Mouse (Mus musculus) neutrophil, adult 5-6 weeks (primary cell): ENCODE measurements around the gene Meis1. TPM values are rescaled to one million over a fixed set of nuclear protein-coding genes. Genes with fewer than 3 reads are reported as not detected.

Experiments used
- ATAC-seq: fragments of 151-379, 151-347 bp; 2 replicates; pipeline ENCODE4 v1.8.0; 2017; ENCODE audit warnings: mild to moderate bottlenecking, moderate TSS enrichment; ENCODE audit not compliant: insufficient number of reproducible peaks, poor library complexity, low FRiP score, severe bottlenecking; ENCODE audit errors: extremely low read depth
- total RNA-seq: library from RNA; stranded (forward); fragments of 200-1000 nt; gene quantifications from 2 replicates; pipeline ENCODE4 v1.2.3, GENCODE M21; 2017

The Meis1 gene
- total RNA-seq, 1 experiment from 2014 or later: 3.6 TPM

DNA sequence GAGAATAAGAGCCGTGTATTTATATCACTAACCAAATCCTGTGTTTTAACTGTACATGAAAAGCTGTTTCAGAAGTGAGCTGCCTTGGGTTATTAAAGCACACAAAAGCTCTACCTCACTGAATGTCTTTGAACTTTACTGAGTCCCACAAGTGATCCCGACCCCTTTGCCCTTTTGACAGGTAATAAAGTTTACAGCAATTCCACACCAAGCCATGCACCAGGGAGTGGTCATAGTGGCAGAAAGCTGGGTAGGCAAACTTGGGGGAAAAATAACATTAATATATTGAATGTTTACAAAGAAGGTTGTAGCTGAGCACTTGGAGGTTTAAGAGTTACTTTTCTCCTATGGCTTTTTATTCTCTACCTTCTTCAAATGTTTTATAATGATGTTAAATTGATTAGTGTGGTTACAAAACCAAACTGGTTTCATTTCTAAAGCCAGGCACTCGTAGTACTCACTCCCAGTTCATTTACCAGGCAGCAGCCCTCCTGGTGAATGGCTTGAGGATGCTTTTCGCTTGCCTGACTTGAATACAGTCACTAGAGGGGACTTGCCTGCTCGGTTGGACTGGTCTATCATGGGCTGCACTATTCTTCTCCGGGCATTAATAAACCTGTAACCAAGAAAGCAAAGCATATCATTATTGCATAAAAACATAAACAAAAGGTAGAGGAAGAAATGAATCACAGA, 133.6 kb downstream of the Meis1 start:
- ATAC-seq: no peak

DNA sequence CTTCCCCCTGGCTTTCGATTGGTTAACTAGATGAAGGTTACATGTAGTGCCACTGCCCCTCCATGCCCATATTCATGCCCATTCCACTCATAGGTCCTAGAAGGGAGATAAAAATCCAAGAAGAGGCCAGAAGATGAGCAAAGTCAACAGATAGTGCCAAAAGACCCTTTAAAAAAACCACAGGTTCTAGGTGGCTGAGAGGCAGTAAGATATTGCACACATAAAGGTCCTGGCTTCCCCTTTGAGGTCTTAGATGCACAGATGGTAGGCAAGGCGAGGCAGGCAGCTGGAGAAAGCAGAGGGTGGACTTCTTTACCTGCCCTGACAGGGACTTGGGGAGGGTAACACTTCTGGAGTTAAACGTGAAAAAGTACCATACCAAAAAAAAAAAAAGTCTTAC, 134.8 kb downstream of the Meis1 start:
- no peak for ATAC-seq

DNA sequence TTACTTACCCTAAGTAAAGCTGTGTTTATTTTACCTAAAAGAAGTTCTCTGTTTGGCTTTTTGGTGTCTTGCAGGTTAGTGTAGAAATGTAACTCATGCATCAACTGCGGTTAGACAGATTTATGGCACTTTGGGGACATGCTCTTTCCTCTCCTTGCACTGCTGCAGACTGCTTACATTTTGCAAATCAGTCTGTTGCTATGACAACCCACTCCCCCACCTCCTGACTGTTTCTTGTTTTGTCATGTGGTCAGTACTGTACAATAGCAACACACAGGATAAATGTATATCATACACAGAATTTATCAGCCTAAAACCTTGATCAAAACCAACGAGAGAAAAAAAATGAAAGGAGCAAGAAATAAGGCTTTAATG, 135.3 kb downstream of the Meis1 start:
- no peak for ATAC-seq

DNA sequence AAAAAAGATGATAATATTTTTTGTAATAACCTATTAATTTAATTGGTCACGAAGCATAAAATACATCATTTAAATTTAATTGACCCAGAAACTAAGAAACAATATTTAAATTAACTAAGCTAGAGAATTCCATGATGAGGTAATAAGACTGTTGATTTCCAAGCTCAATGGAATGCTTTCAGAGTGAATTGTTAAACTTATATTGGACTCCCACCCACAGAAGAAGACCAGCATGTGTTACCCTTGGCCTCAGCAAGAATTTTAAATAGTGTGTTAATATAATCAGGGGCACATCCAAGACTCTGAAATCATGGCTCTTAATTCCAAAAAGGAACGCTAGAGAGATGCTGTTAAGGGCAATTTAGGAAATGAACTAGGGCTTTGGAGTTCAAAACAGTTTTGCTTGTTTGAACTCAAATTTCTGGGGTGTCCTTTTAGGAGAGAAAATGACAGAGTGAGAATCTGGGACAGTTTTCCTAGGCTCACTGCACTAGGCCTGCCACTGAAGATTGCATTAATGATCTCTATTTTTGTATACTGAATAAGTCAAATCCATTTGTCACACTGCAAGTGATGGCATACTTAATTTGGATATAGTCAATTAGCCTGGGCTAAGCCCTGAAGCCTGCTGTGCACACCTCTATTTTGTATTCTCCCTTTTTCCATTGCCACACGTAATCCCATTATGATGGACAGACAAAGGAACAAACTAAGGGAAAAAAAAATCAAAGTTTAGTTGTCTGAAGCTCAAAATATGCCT, 135.9 kb downstream of the Meis1 start:
- no peak for ATAC-seq

DNA sequence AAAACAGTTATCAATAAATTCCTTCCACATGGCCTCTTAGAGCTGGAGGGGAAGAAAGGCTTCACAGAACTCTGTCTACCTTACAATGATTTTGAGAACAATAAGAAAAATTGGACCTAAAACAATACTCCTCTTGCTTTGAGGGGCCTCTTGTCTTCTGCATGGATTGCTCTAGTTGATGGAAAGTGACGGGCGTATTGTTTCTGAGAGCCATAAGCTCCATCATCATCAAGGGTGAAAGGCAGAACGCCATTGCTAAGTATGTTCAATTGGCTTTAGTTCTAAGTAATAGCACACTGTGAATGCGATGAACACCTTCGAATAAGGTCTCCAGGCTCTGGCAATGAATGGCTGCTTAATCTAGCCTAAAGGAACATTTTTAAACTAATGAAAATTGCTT, 136.5 kb downstream of the Meis1 start:
- ATAC-seq: no peak

DNA sequence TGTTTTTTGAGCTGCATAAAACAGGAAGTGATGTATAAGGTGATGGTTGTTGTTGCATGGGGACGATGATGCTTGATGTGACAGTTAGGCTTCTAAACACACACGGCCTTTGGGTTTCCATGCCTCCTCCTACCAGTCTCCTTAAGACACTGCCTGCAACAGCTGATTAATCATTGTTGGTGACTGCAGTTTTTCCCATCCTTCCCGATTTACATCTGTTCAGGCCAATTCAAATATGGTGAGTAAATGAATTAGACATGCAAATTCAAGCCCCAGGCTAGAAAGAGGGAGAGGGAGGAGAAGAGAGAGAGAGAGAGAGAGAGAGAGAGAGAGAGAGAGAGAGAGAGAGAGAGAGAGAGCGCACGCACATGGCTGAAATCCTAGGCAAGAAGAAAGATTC, 138.0 kb downstream of the Meis1 start:
- ATAC-seq: no peak

DNA sequence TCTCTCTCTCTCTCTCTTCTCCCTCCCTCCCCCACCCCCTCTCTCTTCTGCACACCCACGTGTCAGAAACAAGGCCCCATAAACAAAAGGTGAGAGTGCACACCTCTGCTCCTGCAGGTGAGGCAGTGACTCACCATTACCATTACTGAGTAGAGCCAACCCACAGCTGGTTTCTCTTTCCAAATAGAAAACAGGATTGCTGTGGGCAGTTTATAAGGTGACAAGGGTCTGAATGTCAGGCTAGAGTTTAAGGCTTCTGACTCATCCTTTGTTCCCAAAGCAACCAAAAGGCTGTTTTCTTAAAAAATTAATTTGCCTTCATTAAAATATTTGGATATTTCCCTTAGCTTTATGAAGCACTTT, 139.3 kb downstream of the Meis1 start:
- no peak for ATAC-seq

DNA sequence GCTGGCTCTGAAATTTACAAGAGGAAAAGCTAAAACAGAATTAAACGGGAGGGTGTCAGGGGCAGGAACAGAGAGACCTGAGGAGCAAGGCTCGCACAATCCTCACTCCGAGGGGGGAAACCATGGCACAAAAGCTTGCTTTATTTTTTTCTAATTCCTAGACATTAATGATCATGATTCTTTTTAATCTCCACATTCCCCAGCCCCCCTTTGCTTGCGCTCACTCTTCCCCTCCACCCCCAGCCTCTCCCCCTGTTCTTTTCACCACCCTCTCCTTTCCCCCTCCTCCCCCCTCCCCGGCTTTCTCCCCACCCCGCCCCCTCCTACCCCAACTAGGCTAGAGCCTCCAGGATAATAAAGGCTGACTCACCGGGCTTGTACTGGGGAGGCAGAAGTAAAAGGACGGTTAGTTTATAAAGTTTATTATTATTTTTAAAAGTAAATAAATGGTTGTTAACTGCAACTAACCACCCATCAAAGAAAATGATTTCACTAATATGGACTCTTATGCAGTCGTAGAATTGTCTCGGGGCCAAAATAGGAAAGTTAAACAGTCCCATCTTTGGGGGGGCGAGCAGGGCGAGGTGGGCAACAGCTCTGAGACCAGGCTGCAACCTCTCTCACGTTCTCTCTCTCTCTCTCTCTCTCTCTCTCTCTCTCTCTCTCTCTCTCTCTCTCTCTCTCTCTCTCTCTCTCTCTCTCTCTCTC, 139.9 kb downstream of the Meis1 start:
- ATAC-seq: no peak

DNA sequence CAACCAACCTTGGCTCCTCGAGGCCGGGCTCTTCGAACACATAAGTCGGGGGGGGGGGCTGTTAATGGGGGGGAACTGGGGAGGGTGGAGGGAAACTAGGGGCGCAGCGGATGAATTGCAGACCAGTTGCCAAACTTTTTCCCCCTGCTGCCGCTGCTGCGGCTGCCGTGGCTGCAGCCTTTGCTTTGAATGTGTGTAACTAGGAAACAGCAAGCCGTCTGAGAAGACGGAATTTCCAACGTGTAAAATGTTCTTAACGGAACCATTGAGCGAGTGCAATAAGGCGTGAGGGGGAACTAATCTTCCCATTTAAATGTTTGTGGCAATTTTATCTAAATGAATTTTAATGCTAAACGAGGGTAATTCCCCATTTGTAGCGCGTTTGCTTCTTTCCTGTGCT, 140.8 kb downstream of the Meis1 start:
- ATAC-seq: no peak

DNA sequence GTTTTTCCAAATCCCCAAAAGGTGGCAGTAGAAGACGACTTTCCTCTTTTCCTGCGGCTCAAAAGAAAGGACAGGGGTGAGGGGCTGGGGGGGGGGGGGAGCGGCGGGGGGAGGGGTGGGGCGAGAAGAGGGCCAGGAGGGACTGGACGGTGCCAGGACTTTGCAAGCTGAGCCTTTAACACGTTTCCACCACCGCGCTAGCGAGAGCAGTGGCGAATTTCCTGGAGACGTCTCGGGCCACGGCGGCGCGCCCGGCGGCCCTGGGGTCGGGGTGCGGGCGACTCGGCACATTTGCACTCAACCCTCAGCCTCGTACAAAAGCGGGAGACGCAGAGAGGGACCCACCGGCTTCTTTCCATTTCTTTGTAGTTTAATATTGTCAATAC, 141.2 kb downstream of the Meis1 start:
- ATAC-seq: no peak

DNA sequence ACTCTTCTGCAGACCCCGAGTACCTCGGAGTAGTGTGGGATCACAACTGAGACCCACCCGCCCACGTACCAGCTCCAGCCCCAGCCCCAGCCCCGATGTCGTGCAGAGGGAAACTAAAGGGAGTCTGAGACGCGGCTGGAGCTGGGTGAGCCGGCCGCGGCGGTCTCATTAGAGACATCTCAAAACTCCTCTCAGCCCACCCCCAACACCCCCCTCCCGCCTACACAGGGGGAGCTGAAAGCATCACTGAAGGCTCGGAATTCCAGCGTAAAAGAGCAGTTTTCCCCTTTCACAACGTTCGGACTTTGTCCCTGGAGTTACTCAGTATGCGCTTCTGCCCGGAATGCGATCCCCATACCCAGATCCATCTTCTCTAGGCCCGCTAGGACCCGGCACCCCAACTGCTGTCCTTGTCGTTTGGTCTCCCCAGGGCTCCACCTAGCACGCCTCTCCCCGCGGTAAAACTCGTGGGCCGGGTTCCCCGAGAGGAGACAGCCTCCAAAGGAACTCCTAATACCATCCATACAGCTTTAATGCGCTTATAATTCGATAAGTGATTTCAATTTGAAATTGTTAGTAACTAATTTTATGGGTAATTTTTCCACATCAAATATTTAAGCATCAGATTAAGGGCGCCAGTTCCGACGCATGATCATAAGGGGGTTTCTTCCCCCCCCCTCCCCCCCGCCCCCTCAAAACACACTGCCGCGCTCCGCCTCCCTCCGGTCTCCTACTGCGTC, 141.7 kb downstream of the Meis1 start:
- ATAC-seq: no peak

DNA sequence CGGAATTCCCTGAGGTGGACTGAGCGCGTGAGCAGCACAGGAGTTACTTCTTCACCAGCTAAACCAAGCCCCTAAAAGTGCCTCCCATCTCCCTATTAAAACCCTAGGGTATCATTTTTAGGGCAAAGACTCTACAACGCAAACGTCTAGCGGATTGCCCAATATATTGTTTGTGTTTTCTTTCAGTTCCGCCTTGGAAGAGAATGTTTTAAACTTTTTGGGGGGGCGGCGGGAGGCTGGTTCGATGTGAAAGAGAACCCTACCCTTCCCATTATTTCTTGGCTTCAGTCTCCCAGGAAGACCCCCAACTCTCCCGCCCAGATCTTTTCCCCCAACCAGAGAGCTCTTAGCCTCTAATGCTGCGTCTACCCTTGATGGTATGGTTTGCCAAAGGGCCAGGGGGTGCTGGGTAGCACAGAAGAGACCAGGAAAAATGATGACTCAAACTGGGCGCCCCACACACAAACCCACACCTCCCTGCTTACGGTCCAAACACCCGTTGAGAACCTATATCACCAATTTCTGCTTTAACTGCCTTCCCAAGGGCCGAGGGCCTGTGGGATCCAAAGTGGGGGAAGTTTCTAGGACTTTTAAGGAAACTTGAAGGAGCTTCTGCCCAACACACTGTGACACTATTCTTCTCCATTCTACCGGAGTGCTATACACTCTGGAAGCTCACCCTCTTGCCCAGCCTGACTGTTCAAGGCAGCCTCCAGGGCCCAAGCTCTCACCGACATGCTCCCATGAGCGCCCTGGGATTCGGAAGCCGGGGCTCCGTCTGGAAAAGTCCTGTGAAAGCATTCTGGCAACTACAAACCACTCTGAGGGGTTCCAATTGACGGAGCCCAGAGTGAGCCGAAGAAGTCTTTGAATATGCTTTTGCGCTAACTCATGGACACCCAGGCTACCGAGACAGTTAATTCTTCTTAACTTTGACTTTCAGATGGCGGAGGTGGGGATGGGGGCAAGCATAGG, 142.6 kb downstream of the Meis1 start:
- ATAC-seq: no peak

DNA sequence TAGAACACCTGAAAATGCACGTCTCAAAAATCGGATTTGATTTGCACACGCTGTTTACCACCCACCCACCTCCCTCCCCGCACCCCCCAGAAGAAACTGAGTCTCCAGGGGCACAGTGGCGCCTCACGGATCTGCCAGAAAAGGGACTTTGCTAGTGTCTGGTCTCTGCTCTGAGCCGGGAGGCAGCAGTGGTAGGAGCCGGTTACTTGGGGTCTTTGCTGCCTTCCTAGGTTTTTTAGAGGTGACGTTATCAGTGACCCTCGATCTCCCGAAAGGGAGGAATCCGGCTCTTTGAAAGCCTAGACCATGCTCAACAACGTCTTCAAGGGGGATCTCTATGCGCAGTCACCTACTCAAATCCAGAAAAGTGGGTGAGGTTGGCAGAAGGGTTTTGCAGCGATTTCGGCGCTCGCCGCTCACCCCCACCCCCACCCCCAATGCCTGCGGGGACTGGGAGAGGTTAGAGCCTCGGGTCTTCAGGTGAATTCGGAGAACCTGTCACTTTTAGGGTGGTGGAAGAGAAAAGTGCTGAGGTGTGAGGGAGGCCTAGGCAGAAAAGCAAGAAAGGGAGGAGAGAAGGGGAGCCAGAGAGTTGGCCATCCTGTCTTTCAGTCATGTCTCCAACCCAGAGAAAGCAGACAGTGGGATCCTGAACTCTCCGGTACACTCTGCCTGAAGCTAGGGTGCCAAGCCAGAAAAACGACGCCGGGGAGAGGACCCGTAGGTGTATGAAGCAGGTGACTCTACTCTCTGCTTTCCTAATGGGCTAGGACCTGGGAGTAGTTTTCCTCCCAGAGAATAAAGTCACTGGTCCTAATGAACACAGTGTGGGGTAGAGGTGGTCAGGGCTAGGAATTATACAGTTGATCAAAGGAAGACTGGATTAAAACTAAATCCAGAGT, 143.5 kb downstream of the Meis1 start:
- ATAC-seq: no peak

DNA sequence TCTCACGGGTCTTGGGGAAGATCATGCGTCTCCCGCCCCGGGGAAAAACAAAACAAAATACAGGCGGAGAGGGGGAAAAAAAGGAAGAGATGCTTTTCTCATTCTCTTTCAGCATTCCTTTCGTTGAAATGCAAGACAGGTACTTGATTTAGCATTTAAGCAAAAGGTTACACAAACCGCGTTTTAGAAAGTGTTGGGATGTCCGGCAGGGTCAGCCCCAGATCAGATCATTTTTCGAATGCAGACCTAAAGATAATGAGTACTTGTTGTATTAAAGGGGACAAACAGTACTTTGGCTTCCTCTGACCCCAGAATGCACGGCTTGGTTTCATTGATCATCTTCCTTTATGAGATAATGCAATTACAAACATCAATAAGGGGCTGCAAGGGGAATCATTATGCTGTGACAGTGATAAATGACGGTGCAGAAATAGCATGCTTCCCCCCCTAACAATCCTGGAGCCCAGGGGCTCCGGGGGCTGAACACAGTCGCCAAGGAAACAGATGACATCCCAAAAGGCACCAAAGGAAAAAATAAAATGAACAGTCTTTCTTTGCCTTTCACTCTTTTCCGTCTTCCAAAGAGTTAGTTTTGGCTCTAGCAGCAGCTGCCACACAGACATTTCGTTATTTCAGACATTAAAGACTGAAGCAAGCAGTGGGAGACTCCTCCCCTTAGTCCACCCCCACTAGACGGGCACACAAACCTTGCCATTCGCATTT, 144.3 kb downstream of the Meis1 start:
- no peak for ATAC-seq

DNA sequence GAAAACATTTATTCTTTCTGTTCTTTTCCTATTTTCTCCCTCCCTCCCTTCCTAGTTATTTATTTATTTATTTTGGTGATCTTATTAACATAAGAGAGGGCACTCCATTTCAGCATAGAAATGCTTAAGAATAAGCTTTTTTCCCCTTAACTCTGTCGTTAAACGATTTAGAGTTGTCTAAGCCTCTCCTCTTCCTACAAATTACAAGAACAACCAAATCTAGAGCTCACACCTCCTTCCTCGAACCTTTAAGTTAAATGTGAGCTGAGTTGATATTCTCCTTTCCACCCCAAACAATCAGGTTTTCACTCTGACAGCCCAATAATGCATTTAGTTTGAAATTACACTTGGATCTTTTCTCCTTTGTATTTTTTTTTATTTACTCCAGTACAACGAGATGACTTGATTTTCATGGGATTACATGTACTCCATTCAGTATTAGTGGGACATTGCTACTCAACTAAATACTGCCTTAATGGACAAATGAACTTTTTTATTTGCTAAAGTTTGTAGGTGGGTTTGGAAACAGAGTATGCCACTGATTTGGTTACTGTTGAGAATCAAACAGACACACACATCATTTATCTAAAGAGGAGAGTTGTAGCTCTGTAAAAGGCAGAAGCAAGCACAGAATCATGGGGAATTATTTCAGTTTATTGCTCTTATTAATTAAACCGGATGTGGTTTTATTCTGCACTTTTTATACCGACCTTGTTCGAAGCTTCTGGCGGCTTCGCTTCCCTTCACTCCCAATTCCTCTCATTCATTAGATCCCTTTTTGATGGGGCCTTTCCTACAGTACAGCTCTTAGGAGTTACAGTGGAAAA, 145.1 kb downstream of the Meis1 start:
- ATAC-seq: no peak

DNA sequence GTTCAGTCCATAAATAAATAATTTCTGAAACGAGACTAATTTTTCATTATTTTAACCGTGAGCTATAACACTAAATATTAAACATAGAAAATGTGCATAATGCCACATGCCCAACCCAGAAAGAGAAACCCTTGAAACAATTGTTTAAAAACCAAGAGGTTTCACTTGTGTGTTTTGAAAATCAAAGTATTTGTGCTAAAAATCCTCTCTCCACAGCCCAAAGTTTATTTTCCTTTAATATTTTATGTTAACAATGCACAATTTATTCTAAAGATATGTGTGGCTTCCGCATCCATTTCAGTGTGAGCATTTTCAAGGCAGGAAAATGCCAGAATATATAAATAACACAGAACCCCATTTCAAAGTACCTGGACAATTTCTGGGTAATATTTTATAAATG, 146.0 kb downstream of the Meis1 start:
- no peak for ATAC-seq
